Mouse (Mus musculus) MEL (cell line): ENCODE results near the gene Fam19a3. TPM values are rescaled to one million over a fixed set of nuclear protein-coding genes. Genes with fewer than 3 reads are reported as not detected.

Source experiments
- DNase-seq: peaks from one replicate; pipeline ENCODE4 v3.0.0; 2011; ENCODE audit warnings: low read depth, low spot score
- H3K27ac ChIP-seq: 2 replicates; pipeline ENCODE4 v1.5.1; 2012; ENCODE audit warnings: low read depth, mild to moderate bottlenecking, control low read depth, low read length, moderate library complexity; ENCODE audit not compliant: control insufficient read depth
- H3K27me3 ChIP-seq, 2 experiments: fragments of 150-350 bp in 1 of 2; sonication (generic) in 1 of 2; 2 replicates each; pipeline ENCODE4 v1.6.1; 2012; ENCODE audit warnings: low read length in 2 of 2, mild to moderate bottlenecking in 2 of 2, improper control_type of control experiment in 1 of 2, moderate library complexity in 1 of 2; ENCODE audit not compliant: insufficient read depth in 2 of 2, control insufficient read depth in 1 of 2
- H3K36me3 ChIP-seq, 2 experiments: 2 replicates each; pipeline ENCODE4 v1.6.1; 2012 to 2014; ENCODE audit warnings: low read length in 2 of 2, improper control_type of control experiment in 1 of 2, inconsistent platforms in 1 of 2, mild to moderate bottlenecking in 1 of 2; ENCODE audit not compliant: insufficient read depth in 2 of 2, control insufficient read depth in 1 of 2
- H3K4me1 ChIP-seq, 2 experiments: fragments of 150-350 bp in 1 of 2; sonication (generic) in 1 of 2; 2 replicates each; pipeline ENCODE4 v1.6.1; 2012; ENCODE audit warnings: low read length in 2 of 2, improper control_type of control experiment in 1 of 2, mild to moderate bottlenecking in 1 of 2; ENCODE audit not compliant: insufficient read depth in 2 of 2, control insufficient read depth in 1 of 2
- H3K4me3 ChIP-seq, 2 experiments: fragments of 150-350 bp in 1 of 2; sonication (generic) in 1 of 2; 2 replicates each; pipeline ENCODE4 v1.5.1; 2012; ENCODE audit warnings: low read depth in 2 of 2, low read length in 2 of 2, mild to moderate bottlenecking in 2 of 2, moderate library complexity in 2 of 2, control low read depth in 1 of 2, improper control_type of control experiment in 1 of 2; ENCODE audit not compliant: control insufficient read depth in 1 of 2, insufficient read depth in 1 of 2
- H3K79me2 ChIP-seq: 2 replicates; pipeline ENCODE4 v1.6.1; 2012; ENCODE audit warnings: mild to moderate bottlenecking, low read length, moderate library complexity; ENCODE audit not compliant: control insufficient read depth, poor library complexity, insufficient read depth
- H3K9ac ChIP-seq: 2 replicates; pipeline ENCODE4 v1.6.1; 2012; ENCODE audit warnings: low read depth, mild to moderate bottlenecking, control low read depth, low read length, moderate library complexity; ENCODE audit not compliant: control insufficient read depth, poor library complexity, severe bottlenecking
- H3K9me3 ChIP-seq: fragments of 150-350 bp; sonication (generic); replicated peaks from 2 replicates; pipeline ENCODE4 v1.6.1; 2012; ENCODE audit warnings: mild to moderate bottlenecking, low read length, improper control_type of control experiment, moderate library complexity; ENCODE audit not compliant: insufficient read depth
- BHLHE40 ChIP-seq: IDR thresholded peaks from 2 replicates; pipeline ENCODE4 v1.6.1; 2012; ENCODE audit warnings: low read depth, mild to moderate bottlenecking, inconsistent platforms, low read length, improper control_type of control experiment, borderline replicate concordance
- CTCF ChIP-seq, 3 experiments: IDR thresholded peaks in 2 of 3; conservative IDR thresholded peaks in 1 of 3; 2 replicates each; pipeline ENCODE4 v1.5.1; 2011 to 2012; ENCODE audit warnings: low read length in 3 of 3, low read depth in 2 of 3, mild to moderate bottlenecking in 2 of 3, improper control_type of control experiment in 1 of 3, inconsistent platforms in 1 of 3, mixed read lengths in 1 of 3, moderate library complexity in 1 of 3; ENCODE audit not compliant: control insufficient read depth in 1 of 3, insufficient read depth in 1 of 3, poor library complexity in 1 of 3, severe bottlenecking in 1 of 3
- E2F4 ChIP-seq: IDR thresholded peaks from 2 replicates; pipeline ENCODE4 v1.6.1; 2011; ENCODE audit warnings: low read depth, low read length, improper control_type of control experiment, borderline replicate concordance
- EP300 ChIP-seq, 2 experiments: IDR thresholded peaks; 2 replicates each; pipeline ENCODE4 v1.6.1; 2011; ENCODE audit warnings: improper control_type of control experiment in 2 of 2, low read length in 2 of 2, low read depth in 1 of 2, mild to moderate bottlenecking in 1 of 2
- ETS1 ChIP-seq: IDR thresholded peaks from 2 replicates; pipeline ENCODE4 v1.6.1; 2012; ENCODE audit warnings: low read depth, mild to moderate bottlenecking, inconsistent platforms, low read length, improper control_type of control experiment, moderate library complexity
- HCFC1 ChIP-seq: IDR thresholded peaks from 2 replicates; pipeline ENCODE4 v1.6.1; 2012; ENCODE audit warnings: low read depth, mild to moderate bottlenecking, inconsistent platforms, low read length, improper control_type of control experiment, moderate library complexity
- JUND ChIP-seq: IDR thresholded peaks from 2 replicates; pipeline ENCODE4 v1.6.1; 2011; ENCODE audit warnings: low read depth, mild to moderate bottlenecking, improper control_type of control experiment, low read length
- MAZ ChIP-seq: IDR thresholded peaks from 2 replicates; pipeline ENCODE4 v1.6.1; 2012; ENCODE audit warnings: low read depth, mild to moderate bottlenecking, inconsistent platforms, low read length, improper control_type of control experiment
- MYB ChIP-seq: IDR thresholded peaks from 2 replicates; pipeline ENCODE4 v1.6.1; 2011; ENCODE audit warnings: mild to moderate bottlenecking, low read depth, low read length, improper control_type of control experiment
- POLR2A ChIP-seq, 2 experiments: IDR thresholded peaks; 2 replicates each; pipeline ENCODE4 v1.6.1; 2011 to 2012; ENCODE audit warnings: low read length in 2 of 2, mild to moderate bottlenecking in 2 of 2, control low read depth in 1 of 2, improper control_type of control experiment in 1 of 2, low read depth in 1 of 2, moderate library complexity in 1 of 2; ENCODE audit not compliant: control insufficient read depth in 1 of 2, insufficient read depth in 1 of 2, poor library complexity in 1 of 2
- POLR2AphosphoS2 ChIP-seq: IDR thresholded peaks from 2 replicates; pipeline ENCODE4 v1.6.1; 2011; ENCODE audit warnings: low read length, improper control_type of control experiment
- RAD21 ChIP-seq: IDR thresholded peaks from 2 replicates; pipeline ENCODE4 v1.6.1; 2011; ENCODE audit warnings: mild to moderate bottlenecking, low read depth, low read length, improper control_type of control experiment
- RCOR1 ChIP-seq: IDR thresholded peaks from 2 replicates; pipeline ENCODE4 v1.6.1; 2012; ENCODE audit warnings: low read depth, mild to moderate bottlenecking, inconsistent platforms, low read length, improper control_type of control experiment
- TAL1 ChIP-seq: IDR thresholded peaks from 2 replicates; pipeline ENCODE4 v1.6.1; 2012; ENCODE audit warnings: mild to moderate bottlenecking, inconsistent platforms, low read length, moderate library complexity, mixed read lengths
- USF2 ChIP-seq, 2 experiments: IDR thresholded peaks; 2 replicates each; pipeline ENCODE4 v1.6.1; 2011 to 2012; ENCODE audit warnings: improper control_type of control experiment in 2 of 2, low read length in 2 of 2, borderline replicate concordance in 1 of 2, inconsistent platforms in 1 of 2, low read depth in 1 of 2, mild to moderate bottlenecking in 1 of 2; ENCODE audit not compliant: insufficient read depth in 1 of 2
- ZNF384 ChIP-seq: IDR thresholded peaks from 2 replicates; pipeline ENCODE4 v1.6.1; 2012; ENCODE audit warnings: low read depth, mild to moderate bottlenecking, inconsistent platforms, low read length, improper control_type of control experiment
- polyA plus RNA-seq, 2 experiments: library from polyadenylated mRNA; stranded (reverse) in 1 of 2; unstranded in 1 of 2; fragments of >175 nt in 1 of 2; fragments of >200 nt in 1 of 2; gene quantifications; 2 replicates each; pipeline versions ENCODE4 v1.2.1 to v1.2.4; 2012; ENCODE audit warnings: low replicate concordance in 2 of 2, low read depth in 1 of 2; ENCODE audit not compliant: insufficient read length in 2 of 2, insufficient read depth in 1 of 2, missing spikeins in 1 of 2
- total RNA-seq: library from RNA; depleted of rRNA; stranded (reverse); fragments of 300-350 nt; gene quantifications from 2 replicates; pipeline ENCODE4 v1.2.3, GENCODE M21; 2012

The Fam19a3 gene
- total and polyA plus RNA-seq, 3 experiments = 0.03 TPM; not detected in 2

GRCm38 (mm10) chr3:104817481-104817990, 35.9 kb upstream of the Fam19a3 start:
- Histone ChIP-seq H3K36me3 (peaks cover 0 to 12% of the 10 kb centered on the region in 2 experiments; a peak in 2 of 4 replicates), H3K4me1 (peaks cover 0 to 8% of the 10 kb centered on the region in 2 experiments; a peak in 3 of 4 replicates), H3K27ac (peak overlapping the region; percentile 80), H3K9ac (peak overlapping the region; percentile 79), H3K4me3 (peak overlapping the region; percentile 82 to 95), H3K79me2 (peaks cover 4% of the 10 kb centered on the region; the same call in 1 of the 2 replicates), H3K9me3 (no peaks in the 10 kb centered on the region), H3K27me3 (no peaks in the 10 kb centered on the region)
- TF ChIP-seq ETS1 (no peak), USF2 (IDR thresholded peaks at IDR 0.05; ENCODE audit: borderline replicate concordance in 1 of 2, insufficient read depth in 1 of 2, low read depth in 1 of 2, low read length in 2 of 2) (no peak), CTCF (IDR thresholded peaks at IDR 0.05 in 2 of 3, conservative IDR thresholded peaks at IDR 0.05 in 1 of 3; ENCODE audit: control insufficient read depth in 1 of 3, insufficient read depth in 1 of 3, low read depth in 2 of 3, low read length in 3 of 3, poor library complexity in 1 of 3, severe bottlenecking in 1 of 3) (no peak), E2F4 (no peak), POLR2AphosphoS2 (no peak), POLR2A (IDR thresholded peaks at IDR 0.05; ENCODE audit: control insufficient read depth in 1 of 2, insufficient read depth in 1 of 2, low read depth in 1 of 2, low read length in 2 of 2, poor library complexity in 1 of 2) (no peak; a peak in 1 of 4 replicates), TAL1 (no peak), RAD21 (no peak), JUND (no peak), RCOR1 (no peak), HCFC1 (no peak)
- DNase-seq = peak; percentile 46

GRCm38 (mm10) chr3:104816130-104816529, 34.5 kb upstream of the Fam19a3 start:
- Histone ChIP-seq H3K9me3 (no peaks in the 10 kb centered on the region), H3K4me3 (no peak overlapping the region), H3K79me2 (peaks cover 4% of the 10 kb centered on the region; the same call in 1 of the 2 replicates), H3K36me3 (peaks cover 0 to 12% of the 10 kb centered on the region in 2 experiments; a peak in 2 of 4 replicates), H3K9ac (no peak overlapping the region), H3K4me1 (peaks cover 0 to 8% of the 10 kb centered on the region in 2 experiments; a peak in 3 of 4 replicates), H3K27ac (no peak overlapping the region), H3K27me3 (no peaks in the 10 kb centered on the region)
- DNase-seq = no peak
- TF ChIP-seq ZNF384 (no peak), BHLHE40 (no peak), EP300 (IDR thresholded peaks at IDR 0.05; ENCODE audit: low read depth in 1 of 2, low read length in 2 of 2) (no peak), MAZ (no peak), CTCF (IDR thresholded peaks at IDR 0.05 in 2 of 3, conservative IDR thresholded peaks at IDR 0.05 in 1 of 3; ENCODE audit: control insufficient read depth in 1 of 3, insufficient read depth in 1 of 3, low read depth in 2 of 3, low read length in 3 of 3, poor library complexity in 1 of 3, severe bottlenecking in 1 of 3) (peak in 2 of 3 experiments; percentile 6 to 26; a peak in 2 of 6 replicates), MYB (no peak)
